Mouse (Mus musculus) MEL (cell line): ENCODE data around the gene Olfr1412.

Experiments used
- CHD1 ChIP-seq: IDR thresholded peaks from 2 replicates; pipeline ENCODE4 v1.6.1; 2012; ENCODE audit warnings: low read depth, mild to moderate bottlenecking, inconsistent platforms, low read length, improper control_type of control experiment
- CTCF ChIP-seq, 3 experiments: IDR thresholded peaks in 2 of 3; conservative IDR thresholded peaks in 1 of 3; 2 replicates each; pipeline ENCODE4 v1.5.1; 2011 to 2012; ENCODE audit warnings: low read length in 3 of 3, low read depth in 2 of 3, mild to moderate bottlenecking in 2 of 3, improper control_type of control experiment in 1 of 3, inconsistent platforms in 1 of 3, mixed read lengths in 1 of 3, moderate library complexity in 1 of 3; ENCODE audit not compliant: control insufficient read depth in 1 of 3, insufficient read depth in 1 of 3, poor library complexity in 1 of 3, severe bottlenecking in 1 of 3
- EP300 ChIP-seq, 2 experiments: IDR thresholded peaks; 2 replicates each; pipeline ENCODE4 v1.6.1; 2011; ENCODE audit warnings: improper control_type of control experiment in 2 of 2, low read length in 2 of 2, low read depth in 1 of 2, mild to moderate bottlenecking in 1 of 2
- MAFK ChIP-seq: IDR thresholded peaks from 2 replicates; pipeline ENCODE4 v1.6.1; 2011; ENCODE audit warnings: low read depth, mild to moderate bottlenecking, low read length, improper control_type of control experiment, borderline replicate concordance
- MEF2A ChIP-seq: IDR thresholded peaks from 2 replicates; pipeline ENCODE4 v1.6.1; 2014; ENCODE audit warnings: low read depth, mild to moderate bottlenecking, inconsistent platforms, low read length, improper control_type of control experiment; ENCODE audit not compliant: poor library complexity, insufficient replicate concordance, severe bottlenecking; ENCODE audit errors: extremely low read depth
- MYC ChIP-seq: IDR thresholded peaks from 2 replicates; pipeline ENCODE4 v1.6.1; 2011; ENCODE audit warnings: low read depth, mild to moderate bottlenecking, low read length, improper control_type of control experiment, moderate library complexity
- NELFE ChIP-seq: IDR thresholded peaks from 2 replicates; pipeline ENCODE4 v1.6.1; 2011; ENCODE audit warnings: low read depth, low read length, improper control_type of control experiment
- POLR2A ChIP-seq, 2 experiments: IDR thresholded peaks; 2 replicates each; pipeline ENCODE4 v1.6.1; 2011 to 2012; ENCODE audit warnings: low read length in 2 of 2, mild to moderate bottlenecking in 2 of 2, control low read depth in 1 of 2, improper control_type of control experiment in 1 of 2, low read depth in 1 of 2, moderate library complexity in 1 of 2; ENCODE audit not compliant: control insufficient read depth in 1 of 2, insufficient read depth in 1 of 2, poor library complexity in 1 of 2
- RAD21 ChIP-seq: IDR thresholded peaks from 2 replicates; pipeline ENCODE4 v1.6.1; 2011; ENCODE audit warnings: mild to moderate bottlenecking, low read depth, low read length, improper control_type of control experiment
- SIN3A ChIP-seq: IDR thresholded peaks from 2 replicates; pipeline ENCODE4 v1.6.1; 2012; ENCODE audit warnings: low read length, improper control_type of control experiment, inconsistent platforms
- SMC3 ChIP-seq: IDR thresholded peaks from 2 replicates; pipeline ENCODE4 v1.6.1; 2011; ENCODE audit warnings: low read depth, low read length, improper control_type of control experiment
- TCF12 ChIP-seq: IDR thresholded peaks from 2 replicates; pipeline ENCODE4 v1.6.1; 2014; ENCODE audit warnings: low read depth, mild to moderate bottlenecking, inconsistent platforms, low read length, improper control_type of control experiment, moderate library complexity
- ZC3H11A ChIP-seq: IDR thresholded peaks from 2 replicates; pipeline ENCODE4 v1.6.1; 2012; ENCODE audit warnings: low read depth, mild to moderate bottlenecking, inconsistent platforms, low read length, improper control_type of control experiment

DNA sequence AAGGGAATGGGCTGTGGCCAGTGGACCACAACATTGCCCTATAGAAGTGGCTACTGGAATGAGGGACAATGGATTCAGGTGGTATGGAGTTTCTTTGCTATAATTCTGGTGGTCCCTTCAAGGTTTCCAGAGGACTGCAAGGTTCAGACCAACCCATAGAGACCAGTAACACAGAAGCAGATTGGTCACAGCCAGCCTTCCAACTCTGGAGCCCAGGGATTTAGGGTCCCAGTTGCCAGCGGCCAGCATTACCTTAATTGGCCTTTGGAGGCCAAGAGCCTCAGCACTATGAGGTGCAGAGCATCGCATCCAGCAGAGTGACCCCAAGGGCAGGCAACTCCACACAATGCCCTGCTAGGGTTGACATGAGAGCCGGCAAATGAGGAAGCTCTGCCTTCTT is 14.6 kb upstream of the Olfr1412 start, which contains the start of gene Olfr1413:
- TF ChIP-seq ZC3H11A = no peak
- no peak for TF ChIP-seq RAD21
- no peak for TF ChIP-seq CHD1
- no peak for TF ChIP-seq POLR2A (IDR thresholded peaks at IDR 0.05; ENCODE audit: control insufficient read depth in 1 of 2, insufficient read depth in 1 of 2, low read depth in 1 of 2, low read length in 2 of 2, poor library complexity in 1 of 2)
- no peak for TF ChIP-seq NELFE
- TF ChIP-seq SMC3 = no peak
- TF ChIP-seq MAFK = no peak
- no peak for TF ChIP-seq SIN3A
- TF ChIP-seq MYC = no peak
- TF ChIP-seq CTCF (IDR thresholded peaks at IDR 0.05 in 2 of 3, conservative IDR thresholded peaks at IDR 0.05 in 1 of 3; ENCODE audit: control insufficient read depth in 1 of 3, insufficient read depth in 1 of 3, low read depth in 2 of 3, low read length in 3 of 3, poor library complexity in 1 of 3, severe bottlenecking in 1 of 3) = no peak
- TF ChIP-seq EP300 (IDR thresholded peaks at IDR 0.05; ENCODE audit: low read depth in 1 of 2, low read length in 2 of 2) = no peak
- no peak for TF ChIP-seq MEF2A
- no peak for TF ChIP-seq TCF12
